ENCODE assay signal across 7 mouse cellular contexts in the genomic region with DNA sequence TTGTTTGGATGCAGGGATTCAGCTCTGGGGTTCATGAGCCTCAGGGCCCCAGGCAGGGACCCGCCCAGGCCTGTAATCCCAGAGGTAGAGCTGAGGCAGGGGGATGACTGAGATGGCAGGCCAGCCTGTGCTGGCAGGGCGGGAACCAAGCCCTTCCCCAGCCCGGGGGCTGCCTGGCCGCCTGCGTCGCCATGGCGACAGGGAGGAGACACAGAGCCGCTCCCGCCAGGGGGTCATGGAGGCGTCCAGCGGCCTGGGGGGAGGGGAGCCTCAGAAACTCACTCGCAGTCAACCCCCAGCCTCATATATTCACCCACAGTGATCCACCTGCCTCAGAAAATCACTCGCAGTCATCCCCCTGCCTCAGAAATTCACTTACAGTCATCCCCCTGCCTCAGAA. TPM values are rescaled to one million over a fixed set of nuclear protein-coding genes. Genes with fewer than 3 reads are reported as not detected.
DNase-seq lines count a peak whose midpoint lies in the region; ATAC-seq and TF ChIP-seq lines count a peak whose summit lies in the region.
"Not testable (repeated sequence)": the region's sequence is repeated elsewhere in the genome, so short reads cannot be mapped to it uniquely, and the experiment has no call there.

No protein-coding gene starts in this region.

- H3K9me3 ChIP-seq in MEL (replicated peaks; ENCODE audit: insufficient read depth, low read length); hindbrain, postnatal 0 days (ENCODE audit: low read length): not testable (repeated sequence)
- peaks cover 24% of the 10 kb centered on the region for H3K9me3 ChIP-seq in forebrain, embryonic 11.5 days (ENCODE audit: control insufficient read depth, low read length)

- TF ChIP-seq RAD21 in MEL (IDR thresholded peaks at IDR 0.05; ENCODE audit: low read depth, low read length), result not testable (repeated sequence)

- not testable (repeated sequence) for TF ChIP-seq CTCF in MEL (IDR thresholded peaks at IDR 0.05 in 2 of 3, conservative IDR thresholded peaks at IDR 0.05 in 1 of 3; ENCODE audit: control insufficient read depth in 1 of 3, insufficient read depth in 1 of 3, low read depth in 2 of 3, low read length in 3 of 3, poor library complexity in 1 of 3, severe bottlenecking in 1 of 3); cerebellum, adult 2 months (IDR thresholded peaks at IDR 0.05; ENCODE audit: borderline replicate concordance, insufficient read depth, low read depth, low read length); hindbrain, postnatal 0 days (IDR thresholded peaks at IDR 0.05; ENCODE audit: low read depth)

- H3K9ac ChIP-seq in MEL (ENCODE audit: control insufficient read depth, low read depth, low read length, poor library complexity, severe bottlenecking); forebrain, embryonic 11.5 days (ENCODE audit: low read length); hindbrain, postnatal 0 days (replicated peaks; ENCODE audit: low read length): not testable (repeated sequence)

- H3K4me3 ChIP-seq in MEL (ENCODE audit: control insufficient read depth in 1 of 2, insufficient read depth in 1 of 2, low read depth in 2 of 2, low read length in 2 of 2); cerebellum, adult 2 months (replicated peaks; ENCODE audit: insufficient read depth, low read depth, low read length); forebrain, embryonic 11.5 days (ENCODE audit: low read depth, low read length); hindbrain, postnatal 0 days (ENCODE audit: low read length): not testable (repeated sequence)

- H3K4me2 ChIP-seq in forebrain, embryonic 11.5 days (ENCODE audit: low read depth, low read length, severe bottlenecking); hindbrain, postnatal 0 days (ENCODE audit: low read depth, low read length): not testable (repeated sequence)

- peak; percentile 81 for DNase-seq in MEL (ENCODE audit: low read depth, low spot score)
- DNase-seq in cerebellum, adult 2 months, result peak; percentile 58 to 59
- DNase-seq in forebrain, embryonic 11.5 days (ENCODE audit: low spot score), result peak; percentile 55
- DNase-seq in hindbrain, postnatal 0 days (ENCODE audit: low spot score), result peak; percentile 1
- peak; percentile 77 for DNase-seq in left cerebral cortex, postnatal 4 days
- DNase-seq in neural tube, embryonic 10.5 days (ENCODE audit: extremely low spot score, low spot score), result peak; percentile 42
- peak; percentile 60 to 81 for DNase-seq in thymus, adult 18-20 months

- not testable (repeated sequence) for H3K27ac ChIP-seq in MEL (ENCODE audit: control insufficient read depth, low read depth, low read length); cerebellum, adult 2 months (ENCODE audit: insufficient read depth, low read length); forebrain, embryonic 11.5 days (ENCODE audit: low read depth, low read length); hindbrain, postnatal 0 days

- TF ChIP-seq EP300 in MEL (IDR thresholded peaks at IDR 0.05; ENCODE audit: low read depth in 1 of 2, low read length in 2 of 2), result not testable (repeated sequence)

- intact Hi-C loops in left cerebral cortex, postnatal 4 days (cut with DNase I), result loop anchor here (2.0 kb wide), 1 partner anchor 14 kb away; no protein-coding TSS in a partner anchor

- 12% methylated on average over 13 of the region's 13 CpGs for WGBS in cerebellum, adult 2 months
- 28% methylated on average over 12 of the region's 13 CpGs for WGBS in forebrain, embryonic 11.5 days
- 13% methylated on average over 13 of the region's 13 CpGs for WGBS in hindbrain, postnatal 0 days

- not testable (repeated sequence) for H3K27me3 ChIP-seq in MEL (ENCODE audit: control insufficient read depth in 1 of 2, insufficient read depth in 2 of 2, low read length in 2 of 2); cerebellum, adult 2 months (ENCODE audit: control insufficient read depth, insufficient read depth, low read length); forebrain, embryonic 11.5 days (ENCODE audit: control insufficient read depth, insufficient read depth, low read length); hindbrain, postnatal 0 days (ENCODE audit: insufficient read depth, low read length)

- not testable (repeated sequence) for H3K36me3 ChIP-seq in MEL (ENCODE audit: control insufficient read depth in 1 of 2, insufficient read depth in 2 of 2, low read length in 2 of 2); forebrain, embryonic 11.5 days (ENCODE audit: control insufficient read depth, insufficient read depth, low read length); hindbrain, postnatal 0 days (ENCODE audit: insufficient read depth, low read length)

- H3K4me1 ChIP-seq in MEL (ENCODE audit: control insufficient read depth in 1 of 2, insufficient read depth in 2 of 2, low read length in 2 of 2); cerebellum, adult 2 months (ENCODE audit: control insufficient read depth, insufficient read depth, low read length); hindbrain, postnatal 0 days (ENCODE audit: insufficient read depth, low read length): not testable (repeated sequence)
- H3K4me1 ChIP-seq in forebrain, embryonic 11.5 days (replicated peaks; ENCODE audit: control insufficient read depth, insufficient read depth, low read length), result peaks cover 10% of the 10 kb centered on the region

- not testable (repeated sequence) for H3K79me2 ChIP-seq in MEL (ENCODE audit: control insufficient read depth, insufficient read depth, low read length, poor library complexity)

- ATAC-seq in forebrain, embryonic 11.5 days (replicated peaks; ENCODE audit: low FRiP score), result peak; percentile 3; the same call in 1 of the 2 replicates
- ATAC-seq in hindbrain, postnatal 0 days, result not testable (repeated sequence)

- TF ChIP-seq POLR2A in MEL (IDR thresholded peaks at IDR 0.05; ENCODE audit: control insufficient read depth in 1 of 2, insufficient read depth in 1 of 2, low read depth in 1 of 2, low read length in 2 of 2, poor library complexity in 1 of 2); cerebellum, adult 2 months (IDR thresholded peaks at IDR 0.05; ENCODE audit: borderline replicate concordance, insufficient read depth, low read length): not testable (repeated sequence)

RNA-seq across cellular contexts. Expression of a gene that starts 4.3 kb away (rescaled TPM):
- total RNA-seq in MEL (2012; rRNA removed), result 2.5 and 4.7 TPM in 2 replicates
- polyA plus RNA-seq in MEL (2012; ENCODE audit: insufficient read depth in 1 of 2, insufficient read length in 2 of 2, low read depth in 1 of 2, low replicate concordance in 2 of 2, missing spikeins in 1 of 2), result 10 to 100 TPM in 1 of 2 experiments, not detected in 1; 88.8 TPM
- polyA plus RNA-seq in cerebellum, adult 2 months (2012; rRNA removed), result 648 and 794 TPM in 2 replicates
- polyA plus RNA-seq in forebrain, embryonic 11.5 days (2014; fragmentation: Nextera tagmentation; extraction: Ambion mirVana), result 321 and 384 TPM in 2 replicates
- 8.3 and 87.1 TPM in 2 replicates for total RNA-seq in hindbrain, postnatal 0 days (2014; rRNA removed)
- polyA plus RNA-seq in hindbrain, postnatal 0 days (2015; fragmentation: Nextera tagmentation; extraction: Ambion mirVana), result 194 and 245 TPM in 2 replicates
- 100 to 1,000 TPM; 291 to 417 TPM for total RNA-seq in left cerebral cortex, postnatal 4 days (2021)

Comparison
In these comparisons a context has a peak if more than half of its experiments do, and no peak if none do; other contexts are left out.
1. DNase-seq: peak in every context shown above with its lines; median percentile 81 in MEL; 77 in left cerebral cortex, postnatal 4 days; 70 in thymus, adult 18-20 months; 58 in cerebellum, adult 2 months; 55 in forebrain, embryonic 11.5 days; 42 in neural tube, embryonic 10.5 days; 1 in hindbrain, postnatal 0 days.